Mouse (Mus musculus) cortical plate, adult 2 months (tissue): ENCODE results near the gene Cnot2.

Experiments
- CTCF ChIP-seq: fragments of 200-500 bp; IDR thresholded peaks from 2 replicates; pipeline ENCODE4 v1.5.1; 2011; ENCODE audit warnings: mild to moderate bottlenecking, control low read depth, low read length; ENCODE audit not compliant: insufficient read depth; ENCODE audit errors: extremely low read depth
- POLR2A ChIP-seq: fragments of 200-500 bp; IDR thresholded peaks from 2 replicates; pipeline ENCODE4 v1.6.1; 2011; ENCODE audit warnings: mild to moderate bottlenecking, low read length, control low read depth; ENCODE audit not compliant: insufficient read depth; ENCODE audit errors: extremely low read depth

GRCm38 (mm10) chr10:116570526-116570925 lies 10.8 kb downstream of the Cnot2 start:
- TF ChIP-seq CTCF (no peak), POLR2A (no peak)
